Mouse (Mus musculus) intestine, embryonic 15.5 days (tissue): Measurements from ENCODE around the gene Ddhd1. TPM values are rescaled to one million over a fixed set of nuclear protein-coding genes. Genes with fewer than 3 reads are reported as not detected.

Source experiments
- ATAC-seq: fragments of 200-750 bp; cut with Nextera tagmentation; 2 replicates; pipeline ENCODE4 v1.8.0; 2017; ENCODE audit warnings: moderate TSS enrichment, moderate library complexity
- H3K27ac ChIP-seq: fragments of 300-500 bp; sonication (generic); 2 replicates; pipeline ENCODE4 v1.5.1; 2015; ENCODE audit warnings: mild to moderate bottlenecking, inconsistent platforms
- H3K27me3 ChIP-seq: fragments of 300-500 bp; sonication (generic); replicated peaks from 2 replicates; pipeline ENCODE4 v1.6.1; 2015; ENCODE audit warnings: inconsistent platforms
- H3K36me3 ChIP-seq: fragments of 300-500 bp; sonication (generic); 2 replicates; pipeline ENCODE4 v1.6.1; 2015; ENCODE audit warnings: inconsistent platforms
- H3K4me1 ChIP-seq: fragments of 300-500 bp; sonication (generic); replicated peaks from 2 replicates; pipeline ENCODE4 v1.6.1; 2015; ENCODE audit warnings: inconsistent platforms
- H3K4me2 ChIP-seq: fragments of 300-500 bp; sonication (generic); replicated peaks from 2 replicates; pipeline ENCODE4 v1.6.1; 2015; ENCODE audit warnings: mild to moderate bottlenecking, inconsistent platforms
- H3K4me3 ChIP-seq: fragments of 300-500 bp; sonication (generic); replicated peaks from 2 replicates; pipeline ENCODE4 v1.5.1; 2015; ENCODE audit warnings: inconsistent platforms
- H3K9ac ChIP-seq: fragments of 300-500 bp; sonication (generic); 2 replicates; pipeline ENCODE4 v1.6.1; 2015; ENCODE audit warnings: inconsistent platforms
- H3K9me3 ChIP-seq: fragments of 300-500 bp; sonication (generic); 2 replicates; pipeline ENCODE4 v1.6.1; 2016; ENCODE audit warnings: inconsistent platforms
- WGBS: fragments of 180-500 bp; shearing (Covaris S2); methylation state at CpG from one replicate; pipeline ENCODE4 v1.1.7; 2015; 5-methylcytosine and 5-hydroxymethylcytosine counted together
- polyA plus RNA-seq: library from polyadenylated mRNA; unstranded; fragments of >200 nt; fragmentation: Nextera tagmentation; extraction: Ambion mirVana; gene quantifications from 2 replicates; pipeline ENCODE4 v1.2.1, GENCODE M21; 2015

Gene Ddhd1
- polyA plus RNA-seq: 6.7 and 8.6 TPM in 2 replicates

DNA sequence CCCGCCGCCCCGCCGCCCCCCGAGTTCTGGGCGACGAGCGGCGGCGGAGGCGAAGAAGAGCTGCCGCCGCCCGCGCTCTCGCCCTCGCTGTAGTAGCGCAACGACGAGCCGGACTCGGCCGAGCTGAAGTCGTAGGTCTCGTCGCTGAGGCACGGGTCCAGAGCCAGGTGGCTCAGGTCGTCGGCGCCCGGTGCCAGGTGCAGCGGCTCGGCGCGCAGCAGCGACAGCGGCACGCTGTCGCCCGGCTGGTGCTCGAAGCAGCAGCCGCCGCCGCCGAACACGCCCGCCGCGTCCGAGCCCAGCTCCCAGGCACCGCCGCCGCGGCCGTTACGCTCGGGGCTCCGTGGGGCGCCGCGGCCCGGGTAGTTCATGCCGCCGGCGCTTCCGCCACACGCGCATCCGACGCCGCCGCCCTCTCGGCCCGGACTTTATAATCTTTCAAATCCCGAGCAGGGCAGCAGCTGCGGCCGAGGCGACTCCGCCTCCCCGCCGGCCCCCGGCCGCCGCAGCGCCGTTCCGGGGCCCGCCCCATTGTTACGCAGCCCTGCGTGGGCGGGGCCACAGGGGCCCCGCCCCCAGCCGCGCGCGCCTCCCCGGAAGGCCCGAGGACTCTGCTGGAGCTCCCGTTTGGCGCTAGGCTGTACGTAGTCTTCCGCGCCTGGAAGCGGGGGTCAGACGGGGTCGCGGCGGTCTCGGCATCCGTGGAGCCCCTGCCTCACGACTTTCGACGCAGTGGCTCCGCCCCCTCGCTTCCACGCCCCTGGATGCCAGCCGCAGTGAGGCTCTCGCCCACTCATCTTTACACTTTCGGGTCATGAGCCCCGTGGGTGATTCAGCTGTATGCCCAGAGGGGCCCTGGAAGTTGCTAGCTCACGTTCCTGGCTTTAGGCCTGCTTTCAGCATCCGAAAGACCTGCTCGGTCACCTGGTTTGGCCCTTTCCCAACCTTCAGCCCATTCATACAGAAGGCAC, at the start of gene Ddhd1:
Gene Ddhd1 (minus strand): TSS at position 503 of the 971 bp plus-strand sequence.
- H3K27ac ChIP-seq: peak within 1 kb of the TSS; percentile 95
- peak within 1 kb of the TSS; percentile 85 for H3K9ac ChIP-seq
- H3K36me3 ChIP-seq: no peaks in the 10 kb centered on the region
- H3K4me3 ChIP-seq: peak within 1 kb of the TSS; percentile 83
- no peaks in the 10 kb centered on the region for H3K9me3 ChIP-seq
- peaks cover 10% of the 10 kb centered on the region for H3K4me1 ChIP-seq
- under 1% methylated on average over 121 of the region's 123 CpGs for WGBS
- ATAC-seq: peak; percentile 94
- peak within 1 kb of the TSS; percentile 90 for H3K4me2 ChIP-seq
- no peaks in the 10 kb centered on the region for H3K27me3 ChIP-seq

DNA sequence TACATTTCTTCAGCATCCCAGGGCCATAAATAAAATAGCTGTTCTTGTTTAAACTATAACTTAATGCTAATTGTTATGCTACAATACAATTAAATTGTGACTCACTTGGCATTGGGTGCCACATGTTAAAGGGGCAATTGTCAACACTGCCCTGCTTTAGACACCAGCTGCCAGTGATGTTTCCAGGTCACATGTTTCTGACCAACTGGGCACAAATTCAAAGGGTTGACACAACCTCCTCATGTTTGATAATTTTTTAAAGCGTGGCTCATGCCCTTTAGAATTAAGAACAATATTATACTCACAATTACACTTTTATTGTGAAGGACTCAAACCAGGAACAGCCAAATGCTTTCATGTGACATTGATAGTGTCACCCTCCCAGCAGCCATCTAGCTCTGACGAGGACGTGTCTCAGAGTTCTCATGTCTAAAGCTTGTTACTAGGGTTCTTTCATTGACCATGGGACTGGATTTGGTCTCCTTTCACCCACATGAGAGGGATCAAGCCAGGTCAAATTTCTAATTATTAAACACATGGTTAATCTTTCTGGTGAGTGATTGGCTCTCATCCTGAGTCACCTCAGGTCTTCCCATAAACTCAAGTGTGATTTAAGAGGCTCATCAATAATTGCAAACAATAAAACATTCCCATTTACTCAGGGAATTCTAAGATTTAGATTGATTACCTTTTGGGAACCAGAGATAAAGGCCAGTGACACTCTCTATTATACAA, 49.4 kb upstream of the Ddhd1 start:
- H3K4me1 ChIP-seq: no peaks in the 10 kb centered on the region
- WGBS: 73% methylated on average over 3 of the region's 3 CpGs
- no peak overlapping the region for H3K27ac ChIP-seq
- no peaks in the 10 kb centered on the region for H3K36me3 ChIP-seq
- H3K27me3 ChIP-seq: no peaks in the 10 kb centered on the region
- no peak for ATAC-seq
- no peaks in the 10 kb centered on the region for H3K9me3 ChIP-seq
- no peak overlapping the region for H3K4me2 ChIP-seq
- no peak overlapping the region for H3K4me3 ChIP-seq
- H3K9ac ChIP-seq: no peak overlapping the region

DNA sequence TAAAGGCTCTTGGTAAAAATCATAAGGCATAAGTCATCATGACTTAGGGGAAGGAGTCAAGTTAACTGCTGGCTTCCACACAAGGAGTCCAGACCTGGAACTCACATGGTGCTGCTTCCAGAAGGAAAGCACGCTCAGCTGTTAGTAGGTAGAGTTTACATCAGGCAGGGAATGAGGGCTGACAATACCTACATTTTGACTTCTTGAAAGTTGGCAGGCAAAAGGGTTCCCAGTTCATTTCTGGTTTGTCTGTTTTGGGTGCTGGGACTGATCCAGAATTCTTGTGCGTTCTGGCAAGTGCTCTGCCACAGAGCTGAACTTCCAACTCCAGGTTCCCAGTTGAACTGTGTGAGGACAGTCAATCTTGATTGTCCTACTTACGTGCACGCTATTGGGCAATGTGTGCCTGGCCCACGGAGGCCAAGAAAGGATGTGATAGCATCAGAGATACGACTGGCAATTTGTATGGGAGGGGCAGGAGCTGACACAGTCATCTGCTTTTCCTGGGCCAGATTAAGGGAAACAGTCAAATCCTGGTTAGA, 42.2 kb upstream of the Ddhd1 start:
- H3K27me3 ChIP-seq: no peaks in the 10 kb centered on the region
- H3K36me3 ChIP-seq: no peaks in the 10 kb centered on the region
- H3K9me3 ChIP-seq: no peaks in the 10 kb centered on the region
- H3K27ac ChIP-seq: no peak overlapping the region
- 53% methylated on average over 6 of the region's 6 CpGs for WGBS
- ATAC-seq: no peak
- no peaks in the 10 kb centered on the region for H3K4me1 ChIP-seq
- H3K4me2 ChIP-seq: no peak overlapping the region
- H3K4me3 ChIP-seq: no peak overlapping the region
- no peak overlapping the region for H3K9ac ChIP-seq

DNA sequence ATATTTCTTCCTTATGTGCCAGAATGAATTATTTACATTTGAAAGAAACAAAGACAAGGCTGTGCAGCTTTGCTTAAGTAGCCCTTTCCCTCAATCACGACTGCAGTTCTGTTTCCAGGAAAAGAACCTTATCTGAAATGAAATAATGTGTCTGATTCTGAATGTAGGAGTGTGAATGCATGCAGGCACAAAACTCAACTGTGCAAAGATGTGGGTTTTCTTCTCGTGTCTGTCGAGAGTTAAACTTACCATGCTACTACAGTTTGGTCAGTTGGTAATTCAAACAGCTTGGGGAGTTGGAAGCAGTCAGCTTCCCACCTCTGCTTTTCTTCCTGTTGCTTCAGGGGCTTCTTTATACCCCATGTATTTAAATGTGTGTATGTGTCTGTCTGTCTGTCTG, 40.9 kb upstream of the Ddhd1 start:
- 41% methylated on average over 3 of the region's 3 CpGs for WGBS
- no peak overlapping the region for H3K4me3 ChIP-seq

DNA sequence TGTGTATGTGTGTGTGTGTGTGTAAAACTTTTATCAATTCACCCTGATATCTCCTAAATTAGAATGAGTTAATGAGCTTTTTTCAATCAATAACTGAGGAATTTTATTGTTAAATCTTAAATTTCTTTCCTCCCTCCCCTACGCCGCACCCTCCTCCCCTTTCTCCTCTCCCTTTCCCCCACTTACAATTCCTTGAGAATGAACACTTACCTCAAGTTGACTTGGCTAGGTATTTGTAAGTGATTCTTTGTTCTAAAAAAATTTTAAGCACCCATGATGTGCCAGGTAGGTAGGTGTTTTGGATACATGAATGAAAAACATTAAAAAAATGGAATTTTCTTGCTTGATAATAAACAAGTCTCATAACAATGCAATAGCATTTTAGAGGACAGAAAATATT, 38.2 kb upstream of the Ddhd1 start:
- ATAC-seq: no peak
- Histone ChIP-seq H3K4me2 (no peak overlapping the region), H3K27me3 (no peaks in the 10 kb centered on the region), H3K36me3 (no peaks in the 10 kb centered on the region), H3K9me3 (no peaks in the 10 kb centered on the region), H3K9ac (no peak overlapping the region), H3K4me3 (no peak overlapping the region), H3K27ac (no peak overlapping the region), H3K4me1 (no peaks in the 10 kb centered on the region)
- 91% methylated on average over 2 of the region's 2 CpGs for WGBS

More for the DNA sequence above, 40.9 kb upstream of the Ddhd1 start:
- Histone ChIP-seq H3K36me3 (no peaks in the 10 kb centered on the region), H3K9me3 (no peaks in the 10 kb centered on the region), H3K4me1 (no peaks in the 10 kb centered on the region), H3K27ac (no peak overlapping the region), H3K27me3 (no peaks in the 10 kb centered on the region), H3K4me2 (no peak overlapping the region), H3K9ac (no peak overlapping the region)
- ATAC-seq: no peak

DNA sequence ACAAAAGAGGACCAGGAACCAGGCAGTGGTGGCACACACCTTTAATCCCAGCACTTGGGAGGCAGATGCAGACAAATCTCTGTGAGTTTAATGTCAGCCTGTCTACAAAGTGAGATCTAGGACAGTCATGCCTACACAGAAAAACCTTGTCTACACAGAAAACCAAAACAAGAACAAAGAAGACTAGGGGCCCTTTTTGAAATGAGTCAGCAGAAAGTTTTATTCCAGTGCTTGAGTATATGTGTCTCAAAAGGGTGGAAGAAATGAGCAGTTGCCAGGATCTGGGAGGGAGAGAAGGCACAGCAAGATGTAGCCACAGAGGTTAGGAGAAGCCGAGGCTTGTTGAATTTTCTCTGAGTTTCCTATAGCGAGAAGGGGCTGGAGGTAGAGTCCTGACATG, 35.9 kb upstream of the Ddhd1 start:
- WGBS: 93% methylated on average over 2 of the region's 2 CpGs
- H3K4me2 ChIP-seq: no peak overlapping the region
- H3K9ac ChIP-seq: no peak overlapping the region
- no peaks in the 10 kb centered on the region for H3K36me3 ChIP-seq
- H3K27ac ChIP-seq: no peak overlapping the region
- H3K27me3 ChIP-seq: no peaks in the 10 kb centered on the region
- H3K9me3 ChIP-seq: no peaks in the 10 kb centered on the region
- no peak for ATAC-seq
- H3K4me1 ChIP-seq: no peaks in the 10 kb centered on the region
- H3K4me3 ChIP-seq: no peak overlapping the region

DNA sequence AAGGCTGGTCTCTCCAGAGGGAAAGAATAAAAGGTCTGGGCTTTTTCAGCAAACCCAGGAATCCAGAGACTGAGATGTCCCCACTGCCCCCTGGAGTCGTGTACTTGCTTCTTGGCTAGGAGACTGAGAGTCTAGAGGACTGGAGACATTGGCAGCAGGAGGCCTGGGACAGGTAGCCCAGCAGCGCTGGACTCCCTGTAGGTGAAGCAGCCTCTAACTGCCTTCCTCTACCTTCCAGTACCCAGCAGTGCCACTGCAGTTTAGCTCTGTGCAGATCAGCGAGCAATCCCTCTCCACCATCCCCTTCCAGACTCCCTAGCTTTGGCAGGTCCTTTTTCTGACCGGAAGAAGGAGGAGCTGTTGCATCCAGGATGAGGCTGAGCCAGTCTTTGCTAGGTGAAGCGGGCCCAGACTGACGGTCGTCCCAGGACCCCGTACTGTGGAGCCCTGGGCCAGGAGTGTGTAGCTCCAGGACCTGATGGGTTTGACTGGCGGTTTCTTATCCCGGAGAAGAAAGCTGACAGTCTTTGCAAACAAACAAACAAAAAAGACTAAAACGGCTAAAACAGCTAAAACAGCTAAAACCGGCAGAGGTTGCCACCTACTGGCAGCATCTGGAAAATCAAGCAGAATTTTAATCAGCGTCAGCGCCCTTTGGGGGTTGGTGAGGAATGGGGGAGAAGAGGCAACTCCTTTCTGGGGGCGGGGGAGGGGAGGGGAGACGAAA, 32.7 kb upstream of the Ddhd1 start:
- WGBS: 2% methylated on average over 16 of the region's 16 CpGs
- H3K27me3 ChIP-seq: no peaks in the 10 kb centered on the region
- no peaks in the 10 kb centered on the region for H3K9me3 ChIP-seq
- peak overlapping the region; percentile 47 for H3K4me3 ChIP-seq
- H3K4me1 ChIP-seq: no peaks in the 10 kb centered on the region
- peak; percentile 88 for ATAC-seq
- no peaks in the 10 kb centered on the region for H3K36me3 ChIP-seq
- H3K27ac ChIP-seq: no peak overlapping the region
- peak overlapping the region; percentile 75 for H3K4me2 ChIP-seq
- peak overlapping the region; percentile 54 for H3K9ac ChIP-seq

DNA sequence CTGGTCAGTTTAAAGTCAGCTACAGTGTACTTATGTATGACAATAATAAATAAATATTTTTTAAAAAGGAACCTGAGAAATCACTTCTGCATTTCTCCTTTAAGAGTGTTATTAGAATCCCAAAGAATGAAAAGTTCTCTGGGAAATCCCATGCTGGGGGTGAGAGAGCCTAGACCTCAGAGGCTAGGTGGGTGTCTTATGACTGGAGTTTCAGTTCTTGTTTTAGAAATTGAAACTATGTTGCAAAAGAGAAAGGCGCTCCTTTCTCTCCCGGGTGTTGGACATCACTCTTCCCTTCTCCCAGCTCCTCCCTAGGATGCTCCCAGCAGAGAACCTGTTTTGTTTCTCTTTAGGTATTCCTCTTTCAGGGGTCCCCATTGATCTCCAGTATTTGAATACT, 27.4 kb upstream of the Ddhd1 start:
- Histone ChIP-seq H3K4me1 (no peaks in the 10 kb centered on the region), H3K27ac (no peak overlapping the region), H3K4me3 (no peak overlapping the region), H3K9ac (no peak overlapping the region), H3K9me3 (no peaks in the 10 kb centered on the region), H3K27me3 (no peaks in the 10 kb centered on the region), H3K4me2 (no peak overlapping the region), H3K36me3 (no peaks in the 10 kb centered on the region)
- no peak for ATAC-seq
- 78% methylated on average over 2 of the region's 2 CpGs for WGBS

DNA sequence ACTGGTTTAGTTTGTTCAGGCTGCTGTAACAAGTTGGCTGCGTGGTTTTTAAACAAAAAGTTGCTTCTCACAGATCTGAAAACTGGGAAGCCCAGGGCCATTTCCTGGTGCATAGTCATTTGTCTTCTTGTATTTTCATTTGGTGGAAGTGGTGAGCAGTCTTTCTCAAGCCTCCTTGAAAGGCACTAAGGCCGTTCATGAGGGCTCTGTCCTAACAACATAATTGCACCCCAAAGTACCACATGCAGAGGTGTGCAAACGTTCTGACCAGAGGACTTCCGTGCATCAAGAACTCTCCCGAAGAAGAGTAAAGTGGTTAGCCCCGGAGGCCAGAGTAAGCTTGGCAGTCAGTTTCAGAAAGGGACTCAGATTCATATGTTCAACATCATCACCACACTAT, 18.8 kb upstream of the Ddhd1 start:
- Histone ChIP-seq H3K9me3 (no peaks in the 10 kb centered on the region), H3K36me3 (no peaks in the 10 kb centered on the region), H3K9ac (no peak overlapping the region), H3K27me3 (no peaks in the 10 kb centered on the region), H3K4me1 (no peaks in the 10 kb centered on the region), H3K27ac (no peak overlapping the region), H3K4me2 (no peak overlapping the region), H3K4me3 (no peak overlapping the region)
- 56% methylated on average over 6 of the region's 6 CpGs for WGBS
- no peak for ATAC-seq

DNA sequence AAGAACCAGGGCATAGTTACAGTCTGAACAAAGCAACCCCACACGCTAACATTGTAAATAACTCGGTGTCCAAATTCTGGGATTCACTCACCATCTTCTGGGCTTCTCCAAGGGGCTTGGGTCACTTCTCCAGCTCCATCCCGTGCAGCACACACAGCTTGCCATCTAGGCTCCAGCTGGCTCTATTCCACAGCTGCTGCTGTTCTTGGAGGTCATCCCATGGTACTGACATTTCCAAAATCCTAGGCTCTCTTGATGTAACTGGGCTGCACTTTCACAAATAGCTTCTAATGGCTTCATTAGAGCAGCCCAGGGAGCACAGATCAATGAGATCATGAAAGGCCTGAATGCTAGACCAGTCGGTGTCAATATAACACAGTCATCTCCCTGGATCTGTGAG, 10.4 kb upstream of the Ddhd1 start:
- Histone ChIP-seq H3K27me3 (no peaks in the 10 kb centered on the region), H3K36me3 (no peaks in the 10 kb centered on the region), H3K9ac (no peak overlapping the region), H3K4me1 (no peaks in the 10 kb centered on the region), H3K9me3 (no peaks in the 10 kb centered on the region), H3K4me2 (no peak overlapping the region), H3K4me3 (no peak overlapping the region), H3K27ac (no peak overlapping the region)
- WGBS: 59% methylated on average over 4 of the region's 4 CpGs
- ATAC-seq: no peak

DNA sequence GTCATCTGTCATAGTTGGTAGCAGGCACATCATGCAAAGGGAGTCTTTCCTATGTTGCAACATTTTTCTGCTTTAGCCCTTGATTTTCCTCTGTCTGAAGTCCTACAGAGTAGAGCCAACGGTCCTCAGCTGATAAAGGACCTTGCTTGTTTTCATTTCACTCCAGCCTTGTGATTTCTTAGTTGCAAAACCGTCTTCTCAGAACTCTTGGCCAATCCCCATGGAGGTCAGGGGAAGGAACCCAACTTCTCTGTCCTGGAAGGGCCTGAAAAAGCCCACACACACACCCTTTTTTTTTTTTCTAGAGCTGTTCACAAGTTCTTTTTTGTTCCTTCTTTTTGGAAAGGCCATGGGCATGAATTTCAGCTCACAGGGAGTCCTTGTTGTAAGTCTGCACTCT, 9.3 kb upstream of the Ddhd1 start:
- WGBS: 70% methylated on average over 2 of the region's 2 CpGs
- Histone ChIP-seq H3K36me3 (no peaks in the 10 kb centered on the region), H3K27ac (no peak overlapping the region), H3K27me3 (no peaks in the 10 kb centered on the region), H3K4me2 (no peak overlapping the region), H3K9ac (no peak overlapping the region), H3K9me3 (no peaks in the 10 kb centered on the region), H3K4me1 (no peaks in the 10 kb centered on the region), H3K4me3 (no peak overlapping the region)
- ATAC-seq: no peak

DNA sequence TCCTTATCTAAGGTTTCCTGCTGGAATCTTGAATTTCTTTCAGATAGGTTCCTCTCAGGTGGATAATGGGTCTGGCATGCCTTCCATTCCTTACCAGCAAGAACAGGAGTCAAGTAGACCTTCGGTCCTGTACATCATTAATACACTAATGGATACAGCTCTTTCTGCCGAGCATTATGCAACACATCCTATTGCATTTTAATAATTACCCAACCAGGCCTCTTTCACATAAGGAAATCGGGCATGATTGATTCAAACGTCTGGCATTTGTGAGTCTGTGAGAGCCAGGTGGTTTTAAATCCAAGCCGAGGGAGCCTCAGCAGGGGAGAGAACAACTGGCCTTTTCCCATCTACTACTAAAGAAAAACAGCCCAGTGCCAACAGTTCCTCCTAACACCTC, 3.6 kb upstream of the Ddhd1 start:
- H3K4me1 ChIP-seq: peaks cover 4% of the 10 kb centered on the region

More for the DNA sequence above, 3.6 kb upstream of the Ddhd1 start:
- Histone ChIP-seq H3K27ac (no peak overlapping the region), H3K36me3 (no peaks in the 10 kb centered on the region), H3K9me3 (no peaks in the 10 kb centered on the region), H3K27me3 (no peaks in the 10 kb centered on the region), H3K4me2 (no peak overlapping the region), H3K4me3 (no peak overlapping the region), H3K9ac (no peak overlapping the region)
- ATAC-seq: no peak
- 40% methylated on average over 5 of the region's 5 CpGs for WGBS
